Mouse (Mus musculus): ENCODE results near the gene 1700016D06Rik.

- TF ChIP-seq CTCF (IDR thresholded peaks at IDR 0.05; ENCODE audit: low read depth) (no peak), EP300 (IDR thresholded peaks at IDR 0.05; ENCODE audit: low read depth) (no peak)
Measured at GRCm38 (mm10) chr8:11614126-11614835, 86.6 kb downstream of the 1700016D06Rik start.
